Mouse (Mus musculus): ENCODE results near the gene Pigq.

DNA sequence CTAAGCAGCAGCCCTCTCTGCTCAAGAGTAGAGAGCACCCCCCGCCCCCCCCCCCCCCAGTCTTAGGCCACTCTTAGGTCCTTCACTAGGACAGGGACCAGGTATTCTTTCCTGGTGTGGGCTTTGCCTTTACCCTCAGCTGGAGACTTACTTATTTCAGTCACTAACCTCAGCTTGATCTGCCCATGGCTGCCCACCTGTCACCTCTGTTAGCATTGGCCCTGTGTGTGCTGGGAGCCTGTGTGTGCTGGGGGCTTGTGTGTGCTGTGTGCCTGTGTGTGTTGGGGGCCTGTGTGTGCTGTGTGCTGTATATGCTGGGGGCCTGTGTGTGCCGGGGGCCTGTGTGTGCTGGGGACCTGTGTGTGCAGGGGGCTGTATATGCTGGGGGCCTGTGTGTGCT is 9.9 kb upstream of the Pigq start:
- TF ChIP-seq CTCF (IDR thresholded peaks at IDR 0.05; ENCODE audit: extremely low read depth, insufficient read depth, insufficient read length, insufficient replicate concordance) (no peak), POLR2A (IDR thresholded peaks at IDR 0.05; ENCODE audit: low read depth, low read length) (no peak)

Measured in spleen, adult 2 months (tissue).